Mouse (Mus musculus) neutrophil, adult 59 days (primary cell): Measurements from ENCODE around the gene Asap2. TPM values are rescaled to one million over a fixed set of nuclear protein-coding genes. Genes with fewer than 3 reads are reported as not detected.

Experiments
- total RNA-seq, 2 experiments: library from RNA; stranded (reverse); gene quantifications; 1 replicate in 1 of 2; 2 replicates in 1 of 2; pipeline ENCODE4 v1.2.4; 2023

The Asap2 gene
- 1 to 10 TPM; 4.2 to 4.5 TPM for total RNA-seq

DNA sequence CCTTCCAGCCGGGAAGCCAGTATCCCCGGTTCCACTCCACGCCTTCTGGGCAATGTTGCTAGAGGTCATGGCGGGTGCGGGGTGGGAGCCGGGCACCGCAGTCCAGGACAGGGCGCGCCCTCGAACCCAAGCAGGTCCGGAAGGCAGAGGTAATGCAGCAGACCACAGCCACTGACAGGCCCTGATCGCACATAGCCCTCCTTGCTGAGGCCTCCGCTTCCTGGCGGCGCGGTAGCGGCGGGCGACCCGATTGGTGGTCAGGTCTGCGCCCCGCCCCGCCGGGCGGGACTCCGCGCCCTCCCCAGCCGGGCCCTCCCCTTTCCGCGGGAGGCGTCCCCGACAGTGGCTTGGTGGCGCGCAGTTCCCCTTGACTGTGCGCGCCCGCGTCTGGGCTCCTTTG, at the start of gene Asap2:
Asap2 (plus strand) TSS at position 328 of the 400 bp plus-strand sequence.

DNA sequence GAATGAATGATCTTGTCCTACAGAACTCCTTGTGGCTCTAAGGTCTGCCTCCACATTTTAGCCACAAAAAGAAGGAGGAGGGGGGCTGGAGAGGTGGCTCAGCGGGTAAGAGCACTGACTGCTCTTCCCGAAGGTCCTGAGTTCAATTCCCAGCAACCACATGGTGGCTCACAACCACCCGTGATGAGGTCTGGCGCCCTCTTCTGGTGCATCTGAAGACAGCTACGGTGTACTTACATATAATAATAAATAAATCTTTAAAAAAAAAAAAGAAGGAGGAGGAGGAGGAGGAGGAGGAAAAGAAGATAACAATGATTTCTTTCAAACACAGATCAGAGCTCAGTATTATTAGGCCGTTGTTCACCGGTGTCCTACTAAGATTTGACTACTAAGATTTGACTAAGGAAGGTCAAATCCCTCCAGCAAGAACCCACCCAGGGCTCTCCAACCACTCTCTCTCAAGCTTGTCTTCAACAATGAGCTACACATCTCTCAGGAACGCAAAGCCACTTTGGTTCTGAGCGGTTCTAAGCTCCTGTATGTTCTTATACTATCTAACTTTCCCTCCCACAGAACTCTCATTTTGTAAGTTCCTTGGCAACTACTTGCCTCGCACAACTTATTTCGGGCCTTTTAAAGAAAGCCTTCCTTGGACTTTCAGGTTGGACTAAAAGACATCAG, 294.6 kb downstream of the Asap2 start, which contains the start of gene Cpsf3:
Cpsf3 (plus strand) TSS at position 631 of the 681 bp plus-strand sequence.

GRCm38 (mm10) chr12:21286243-21286622, 296.0 kb downstream of the Asap2 start, which contains the start of gene Itgb1bp1:
Gene Itgb1bp1 (minus strand): TSS chr12:21286284.

GRCm38 (mm10) chr12:21315923-21316868, 325.9 kb downstream of the Asap2 start, which contains the start of gene Iah1:
Gene Iah1 (plus strand): TSS chr12:21316389.

